Mouse (Mus musculus) neutrophil, adult 5-6 weeks (primary cell): ENCODE results near the gene Slc22a2. TPM values are rescaled to one million over a fixed set of nuclear protein-coding genes. Genes with fewer than 3 reads are reported as not detected.
"Not testable (repeated sequence)": the region's sequence is repeated elsewhere in the genome, so short reads cannot be mapped to it uniquely, and the experiment has no call there.

Experiments
- ATAC-seq: fragments of 151-379, 151-347 bp; 2 replicates; pipeline ENCODE4 v1.8.0; 2017; ENCODE audit warnings: mild to moderate bottlenecking, moderate TSS enrichment; ENCODE audit not compliant: insufficient number of reproducible peaks, poor library complexity, low FRiP score, severe bottlenecking; ENCODE audit errors: extremely low read depth
- total RNA-seq: library from RNA; stranded (forward); fragments of 200-1000 nt; gene quantifications from 2 replicates; pipeline ENCODE4 v1.2.3, GENCODE M21; 2017

Slc22a2 gene
- not detected in 2 replicates for total RNA-seq

DNA sequence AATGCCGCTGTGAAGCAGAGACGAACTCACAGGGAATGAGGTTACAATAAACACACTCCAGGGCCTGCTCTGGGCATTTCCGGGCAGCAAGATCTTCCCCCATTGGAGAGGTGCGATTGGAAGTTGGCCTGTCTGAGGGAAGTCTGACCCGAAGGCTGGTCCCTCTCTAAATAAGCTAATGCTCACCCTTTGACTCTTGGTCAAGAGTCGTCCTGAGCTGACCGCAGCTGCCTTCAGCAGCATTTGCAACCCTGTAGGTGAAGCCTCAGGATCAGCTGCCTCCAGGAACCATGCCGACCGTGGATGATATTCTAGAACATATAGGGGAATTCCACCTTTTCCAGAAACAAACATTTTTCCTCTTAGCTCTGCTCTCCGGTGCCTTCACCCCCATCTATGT, at the start of gene Slc22a2:
TSS of gene Slc22a2 (plus strand) at position 142 of the 400 bp plus-strand sequence.
- ATAC-seq, result no peak

DNA sequence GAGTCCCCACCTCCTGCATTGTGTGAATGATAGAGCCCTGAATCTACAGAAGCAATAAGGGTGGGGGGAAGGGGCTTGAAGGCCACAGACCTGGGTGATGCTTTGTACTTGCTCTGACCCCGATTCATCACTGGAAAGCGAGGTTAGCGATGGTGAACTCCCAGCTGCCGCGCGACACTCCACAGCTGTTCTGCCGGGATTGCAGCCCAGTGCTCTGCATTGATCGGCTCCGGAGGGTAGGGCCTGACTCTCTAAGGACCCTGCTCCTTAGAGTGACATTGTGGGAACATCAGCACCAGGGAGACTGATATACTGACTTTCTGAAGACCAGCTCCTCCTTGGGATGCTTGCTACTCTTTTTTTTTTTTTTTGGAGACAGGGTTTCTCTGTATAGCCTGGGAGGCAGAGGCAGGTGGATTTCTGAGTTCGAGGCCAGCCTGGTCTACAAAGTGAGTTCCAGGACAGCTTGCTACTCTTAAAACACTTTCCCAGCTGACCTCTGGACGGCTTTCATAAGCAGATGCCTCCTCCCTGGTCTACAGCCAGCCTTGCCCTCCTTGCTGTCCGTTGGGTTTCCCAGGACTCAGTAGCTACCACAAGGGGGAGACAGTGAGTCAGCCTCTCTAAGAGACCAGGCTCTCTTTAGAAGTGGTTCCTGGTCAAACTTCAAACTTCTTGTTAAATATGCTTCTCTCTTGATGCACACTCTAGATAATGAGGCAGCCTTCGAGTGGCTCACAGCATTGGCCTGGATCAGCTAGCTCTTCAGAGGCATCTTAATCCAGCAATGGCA, 49.4 kb upstream of the Slc22a2 start:
- ATAC-seq, result 0 out of 2 replicates have a peak, but pooled peaks have one; percentile 16

DNA sequence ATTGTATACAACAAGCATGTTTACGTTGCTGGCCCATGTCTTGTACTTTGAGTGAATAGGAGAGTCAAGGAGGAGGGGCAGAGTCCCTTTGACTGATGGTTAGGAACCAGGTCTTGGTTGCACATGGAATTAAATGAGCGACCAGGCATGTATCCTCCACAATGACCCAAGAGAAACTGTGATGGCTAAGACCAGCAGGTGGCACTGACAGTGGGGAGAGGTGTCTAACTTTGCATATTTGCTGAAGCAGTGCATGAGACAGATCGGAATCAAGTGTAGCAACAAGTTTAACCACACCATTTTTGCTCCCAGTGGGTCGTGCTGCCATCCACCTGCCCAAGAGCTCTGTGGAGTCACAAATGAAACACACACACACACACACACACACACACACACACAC, 21.7 kb upstream of the Slc22a2 start:
- no peak for ATAC-seq

DNA sequence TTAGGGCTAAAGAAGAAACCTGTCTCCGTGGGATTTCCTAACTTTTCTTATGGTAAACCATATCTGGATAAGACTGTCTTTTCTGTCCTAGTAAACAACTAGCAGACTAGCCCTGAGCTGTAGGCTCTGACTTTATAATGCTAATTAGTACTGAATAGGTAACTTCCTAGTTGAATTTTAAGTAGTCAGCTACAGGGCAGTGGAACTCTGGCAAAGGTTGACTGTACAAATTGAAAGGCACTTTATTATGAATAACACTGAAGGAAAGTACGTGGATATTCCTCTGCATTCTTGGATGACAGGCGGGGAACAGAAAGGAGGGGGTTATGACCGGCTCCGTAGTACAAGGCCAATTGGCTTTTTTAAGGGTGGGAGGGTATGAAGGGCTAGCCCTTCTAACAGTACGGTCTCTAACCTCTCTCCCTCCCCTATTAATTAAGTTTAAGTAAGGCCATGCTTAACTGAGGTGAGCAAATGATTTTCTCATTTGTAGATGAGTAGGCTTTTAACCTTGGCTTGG, 19.4 kb upstream of the Slc22a2 start:
- not testable (repeated sequence) for ATAC-seq

GRCm38 (mm10) chr17:12565443-12565842, 18.5 kb upstream of the Slc22a2 start:
- no peak for ATAC-seq

GRCm38 (mm10) chr17:12571316-12571715, 12.6 kb upstream of the Slc22a2 start:
- no peak for ATAC-seq

- no peak for ATAC-seq
These were observed 11.9 kb upstream of the Slc22a2 start for GRCm38 (mm10) chr17:12571924-12572463.

DNA sequence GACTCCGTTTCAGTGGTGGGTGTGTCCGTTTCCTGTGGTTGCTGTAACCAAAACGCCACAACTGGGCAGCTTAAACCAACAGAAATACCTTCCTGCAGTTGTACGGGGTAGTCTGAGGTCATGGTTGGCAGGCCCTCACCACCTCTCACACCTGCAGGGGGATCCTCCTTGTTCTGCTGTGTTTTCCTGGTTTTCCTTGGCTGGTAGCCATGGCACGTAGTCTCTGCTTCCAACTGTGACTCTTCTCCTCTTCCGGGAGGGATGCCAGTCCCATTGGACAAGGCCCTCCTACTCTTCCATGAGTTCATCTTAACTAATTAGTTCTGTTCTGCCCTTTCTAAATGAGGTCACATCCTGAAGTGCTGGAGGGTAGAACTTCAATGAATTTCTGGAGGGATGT, 8.5 kb upstream of the Slc22a2 start:
- no peak for ATAC-seq

GRCm38 (mm10) chr17:12577096-12577495, 6.8 kb upstream of the Slc22a2 start:
- no peak for ATAC-seq

GRCm38 (mm10) chr17:12585366-12585765, 1.4 kb downstream of the Slc22a2 start:
- no peak for ATAC-seq

DNA sequence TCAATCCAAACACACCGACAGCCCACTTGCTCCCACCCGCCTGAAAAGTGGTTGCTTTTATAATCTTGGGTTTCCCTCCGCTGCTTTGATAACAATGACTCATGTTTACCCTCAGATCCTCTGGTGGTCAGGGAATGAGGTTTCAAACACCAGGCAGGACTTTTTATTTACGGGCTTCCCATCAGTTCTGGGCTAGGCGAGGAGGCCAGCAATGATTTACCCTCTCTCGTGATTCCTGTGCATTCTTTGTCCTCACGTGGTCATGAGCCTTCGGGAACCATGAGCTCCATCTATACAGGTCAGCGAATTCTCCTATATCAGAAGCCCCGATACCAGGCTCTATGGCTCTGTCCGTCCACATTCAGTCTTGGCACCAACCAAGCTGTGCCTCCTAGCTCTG, 3.0 kb downstream of the Slc22a2 start:
- no peak for ATAC-seq

DNA sequence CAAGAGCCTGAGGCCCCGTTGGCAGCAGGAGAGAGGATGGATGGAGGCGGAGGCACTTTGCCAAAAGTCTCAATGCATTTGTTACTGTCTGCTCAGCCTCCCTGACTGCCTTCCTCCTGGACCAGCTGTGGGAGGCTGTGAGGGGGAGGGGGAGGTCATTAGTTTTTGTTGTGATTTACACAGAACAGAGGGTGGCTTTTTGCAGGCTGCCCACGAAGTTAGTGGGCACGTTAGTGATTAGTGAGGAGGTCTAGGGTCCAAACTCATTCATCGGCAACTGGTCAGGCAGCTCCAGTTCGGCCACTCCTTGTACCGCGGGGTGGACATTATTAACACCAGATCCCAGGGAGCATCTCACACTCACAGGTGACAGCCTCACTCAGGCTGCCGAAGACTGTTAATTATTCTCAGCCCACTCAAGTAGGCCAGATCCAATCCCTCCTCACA, 4.9 kb downstream of the Slc22a2 start:
- no peak for ATAC-seq

DNA sequence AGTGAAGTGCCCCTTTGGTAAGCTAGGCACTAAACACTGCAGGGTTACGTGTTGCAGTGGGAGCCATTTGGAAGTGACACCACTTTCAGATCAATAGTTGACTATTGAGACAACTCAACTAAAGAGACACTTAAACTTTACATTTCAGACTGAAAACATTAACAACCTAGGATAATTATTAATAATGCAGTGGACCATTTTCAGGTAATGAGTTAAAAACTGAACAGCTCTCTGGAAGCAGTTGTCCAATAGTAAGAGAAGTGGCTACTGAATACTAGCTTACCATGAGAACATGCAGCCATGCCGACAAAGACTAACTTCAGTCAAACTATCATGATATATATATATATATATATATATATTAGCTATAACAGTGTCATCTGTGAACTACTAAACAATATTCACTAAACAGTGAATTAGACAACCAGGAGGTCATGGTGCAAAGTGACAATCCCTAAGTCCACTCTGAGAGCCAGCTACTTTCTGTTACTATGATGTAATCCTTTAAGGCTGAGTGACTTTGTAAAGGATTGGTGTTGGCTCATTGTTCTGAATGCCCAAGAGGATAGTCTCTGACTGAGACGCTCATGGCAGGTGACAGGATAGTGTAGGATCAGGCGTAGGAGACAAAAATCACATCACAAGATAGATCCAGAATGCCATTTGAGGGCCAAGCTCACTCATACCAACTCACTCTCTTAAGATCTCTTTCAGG, 7.1 kb downstream of the Slc22a2 start:
- no peak for ATAC-seq

- ATAC-seq, result no peak
These were observed 12.0 kb downstream of the Slc22a2 start for GRCm38 (mm10) chr17:12595846-12596515.

DNA sequence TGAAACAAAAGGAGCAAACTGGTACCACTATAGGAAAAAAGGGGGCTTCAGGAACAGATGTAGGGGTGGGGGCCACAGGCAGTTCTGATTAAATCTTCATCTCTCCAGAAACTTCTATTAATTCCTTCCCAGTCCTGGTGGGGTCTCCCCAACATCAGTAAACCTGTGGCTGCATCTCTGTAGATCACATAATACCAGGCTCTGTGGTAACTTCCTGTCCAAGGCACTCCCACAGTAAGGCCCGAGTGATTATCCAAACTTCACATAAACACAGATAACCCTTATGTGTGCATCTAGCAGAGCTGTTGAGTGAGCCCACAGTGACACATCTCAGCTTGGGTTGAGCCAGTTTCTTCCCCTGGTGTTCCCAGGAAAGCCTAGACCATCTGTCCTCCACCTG, 22.7 kb downstream of the Slc22a2 start:
- ATAC-seq, result no peak

- ATAC-seq, result no peak
These were observed 23.3 kb downstream of the Slc22a2 start for GRCm38 (mm10) chr17:12607202-12607601.

GRCm38 (mm10) chr17:12614511-12615385, 30.8 kb downstream of the Slc22a2 start:
- ATAC-seq, result no peak

GRCm38 (mm10) chr17:12615429-12615828, 31.5 kb downstream of the Slc22a2 start:
- ATAC-seq, result no peak
